Mouse (Mus musculus) CH12.LX (cell line): ENCODE measurements at regions not wholly inside any gene's neighbourhood (a gene's known extent, or its start where the extent isn't known, plus 50 kb on each side); places are given as distances from the start of the nearest gene placed in this dataset.

Experiments used
- CTCF ChIP-seq, 2 experiments: IDR thresholded peaks in 1 of 2; conservative IDR thresholded peaks in 1 of 2; 2 replicates each; pipeline ENCODE4 v1.5.1; 2011 to 2012; ENCODE audit warnings: low read depth in 2 of 2, low read length in 2 of 2, improper control_type of control experiment in 1 of 2, inconsistent platforms in 1 of 2, mild to moderate bottlenecking in 1 of 2, moderate library complexity in 1 of 2
- EP300 ChIP-seq: IDR thresholded peaks from 2 replicates; pipeline ENCODE4 v1.6.1; 2011; ENCODE audit warnings: low read length, improper control_type of control experiment

- no peak for TF ChIP-seq CTCF (conservative IDR thresholded peaks at IDR 0.05 in 1 of 2, IDR thresholded peaks at IDR 0.05 in 1 of 2; ENCODE audit: low read depth in 2 of 2, low read length in 2 of 2)
- TF ChIP-seq EP300: no peak
These were observed 57.4 kb upstream of the Unc13c start for GRCm38 (mm10) chr9:74026131-74026530.
